Mouse (Mus musculus) embryo, embryonic 10.5 days (tissue): ENCODE measurements around the gene Grm1.

ENCODE experiments used
- DNase-seq: peaks from one replicate; pipeline ENCODE4 v3.0.0-alpha.2; 2015; ENCODE audit warnings: low spot score

Gene Grm1

DNA sequence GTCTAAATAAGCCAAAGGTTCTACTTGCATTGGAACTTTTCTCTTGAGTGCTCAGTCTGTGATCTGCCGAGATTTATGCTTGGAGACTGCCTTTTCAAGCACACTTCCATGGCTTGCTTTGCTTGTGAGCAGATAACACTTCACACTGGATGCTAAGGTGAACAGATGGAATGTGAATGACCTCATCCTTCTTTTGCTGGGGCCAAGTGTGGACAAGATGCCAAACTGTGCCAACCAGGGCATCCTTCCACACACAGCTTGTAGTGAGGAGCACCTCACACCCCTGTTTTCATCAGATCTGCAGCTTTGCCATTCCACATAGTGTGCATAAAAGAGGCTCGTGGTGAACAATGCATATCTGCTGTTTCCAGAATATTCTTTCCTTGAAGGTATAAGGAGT, 371.3 kb downstream of the Grm1 start:
- no peak for DNase-seq

DNA sequence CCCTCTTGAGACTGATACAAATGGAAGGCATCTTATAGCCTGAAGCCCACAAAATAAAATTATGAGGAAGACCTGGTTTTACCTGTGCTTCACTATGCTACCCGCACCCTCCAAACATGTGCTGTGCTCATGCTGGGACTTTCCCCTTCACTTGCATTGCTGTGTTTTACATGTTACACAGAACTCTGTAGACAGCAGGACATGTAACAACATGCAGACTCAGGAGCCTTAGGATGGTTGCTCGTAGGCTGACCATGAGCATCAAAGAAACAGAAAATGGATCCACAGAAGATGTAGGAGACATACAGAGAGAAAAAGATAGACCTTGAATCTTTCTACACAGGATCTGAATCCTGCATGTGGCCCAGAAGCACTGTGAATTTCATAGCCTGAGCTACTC, 371.8 kb downstream of the Grm1 start:
- no peak for DNase-seq

DNA sequence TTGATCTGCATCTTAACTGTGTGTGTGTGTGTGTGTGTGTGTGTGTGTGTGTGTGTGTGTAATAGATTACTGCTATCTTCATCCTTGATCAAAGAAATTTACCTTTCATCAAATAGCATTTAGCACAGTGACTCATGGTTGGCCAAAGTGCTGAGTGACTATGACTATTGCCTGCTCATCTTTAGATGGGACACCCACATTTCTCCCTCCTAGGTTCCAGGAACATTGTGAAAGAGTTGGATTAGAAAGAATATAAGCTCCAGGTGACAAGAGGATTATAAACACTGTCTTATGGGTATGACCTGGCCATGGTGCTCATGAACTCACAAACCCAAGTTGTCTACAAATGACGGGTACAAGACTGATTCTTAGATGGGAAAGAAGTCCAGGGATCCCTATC, 374.1 kb downstream of the Grm1 start:
- no peak for DNase-seq

DNA sequence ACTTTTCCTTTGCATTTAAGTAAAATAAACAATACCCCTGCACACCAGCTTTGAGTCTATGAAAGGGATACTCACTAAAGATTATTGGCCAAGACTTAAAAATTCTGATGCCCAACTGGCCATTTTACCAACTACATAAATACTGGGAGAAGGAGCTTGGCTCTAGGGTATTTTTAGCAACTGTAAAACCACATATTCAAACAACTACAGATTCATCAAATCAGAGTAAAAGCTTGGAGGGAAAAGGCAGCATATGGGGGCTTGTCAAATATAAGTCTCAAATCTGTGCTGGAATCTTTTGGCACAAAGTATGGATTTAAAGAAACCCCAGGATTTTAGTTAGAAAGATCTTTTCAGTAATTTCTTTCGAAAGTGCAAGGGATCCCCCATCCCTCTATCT, 380.8 kb downstream of the Grm1 start:
- DNase-seq, result no peak

DNA sequence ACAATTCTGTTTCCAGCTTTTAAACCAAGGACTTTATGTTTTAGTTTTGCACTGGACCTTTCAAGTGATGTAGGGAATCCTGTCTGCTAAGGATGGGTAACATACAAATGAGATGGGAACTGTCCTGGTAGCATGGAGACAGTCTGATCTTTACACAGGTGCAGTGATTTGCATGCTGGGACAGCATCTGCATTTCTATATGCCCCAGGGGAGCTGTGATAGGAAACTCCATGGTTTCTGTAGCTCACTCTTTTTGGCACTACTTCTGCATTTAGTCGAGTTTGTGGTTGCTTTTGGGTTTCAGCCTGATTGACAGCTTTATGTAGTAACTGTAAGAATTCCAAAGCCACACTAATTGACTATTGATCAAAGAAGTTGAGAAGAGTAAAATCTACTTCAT, 381.3 kb downstream of the Grm1 start:
- no peak for DNase-seq

DNA sequence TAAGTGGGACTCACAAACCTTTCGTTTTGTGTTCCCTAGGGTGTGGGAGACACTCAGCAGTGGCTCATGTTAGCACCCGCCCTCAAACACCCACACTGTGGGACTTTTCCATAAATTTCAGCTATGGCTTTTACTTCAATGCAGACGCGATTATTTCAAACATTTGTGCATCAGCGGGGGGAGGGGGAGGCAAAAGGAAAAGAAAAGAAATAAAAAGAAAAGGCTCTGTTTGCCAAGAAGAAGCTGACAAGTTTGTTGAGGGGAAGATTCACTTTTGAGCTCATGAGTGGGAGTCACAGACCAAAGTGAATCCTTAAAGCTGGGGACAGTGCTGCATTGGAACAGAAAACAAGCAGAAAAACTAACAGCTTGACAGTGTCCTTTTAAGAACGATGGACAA, 384.7 kb downstream of the Grm1 start:
- no peak for DNase-seq

DNA sequence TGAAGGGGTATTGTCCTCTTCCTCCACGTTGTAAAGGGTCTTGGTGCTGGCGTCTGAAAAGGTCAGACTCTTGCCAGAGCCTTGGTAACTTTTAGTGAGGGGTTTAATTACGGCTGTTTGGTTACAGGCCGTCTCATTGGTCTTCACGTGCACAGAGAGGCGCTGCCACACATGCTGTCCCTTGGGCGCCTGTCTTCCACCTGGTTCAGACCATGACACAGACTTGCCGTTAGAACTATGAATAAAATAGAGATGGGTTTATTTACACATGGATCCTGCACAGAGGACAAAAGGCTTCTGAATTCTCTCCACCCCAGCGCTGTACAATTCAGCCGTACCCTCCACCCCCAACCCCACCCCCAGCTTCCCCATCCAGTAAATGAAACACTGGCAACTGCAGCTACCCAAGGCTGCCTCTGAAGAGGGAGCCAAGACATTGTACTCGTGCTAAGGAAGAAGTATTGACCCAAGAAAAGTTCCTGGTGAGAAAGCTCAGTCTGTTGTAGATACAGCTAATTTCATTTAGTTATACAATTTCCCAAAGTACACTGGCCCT, 392.4 kb downstream of the Grm1 start:
- peak; percentile 2 for DNase-seq

DNA sequence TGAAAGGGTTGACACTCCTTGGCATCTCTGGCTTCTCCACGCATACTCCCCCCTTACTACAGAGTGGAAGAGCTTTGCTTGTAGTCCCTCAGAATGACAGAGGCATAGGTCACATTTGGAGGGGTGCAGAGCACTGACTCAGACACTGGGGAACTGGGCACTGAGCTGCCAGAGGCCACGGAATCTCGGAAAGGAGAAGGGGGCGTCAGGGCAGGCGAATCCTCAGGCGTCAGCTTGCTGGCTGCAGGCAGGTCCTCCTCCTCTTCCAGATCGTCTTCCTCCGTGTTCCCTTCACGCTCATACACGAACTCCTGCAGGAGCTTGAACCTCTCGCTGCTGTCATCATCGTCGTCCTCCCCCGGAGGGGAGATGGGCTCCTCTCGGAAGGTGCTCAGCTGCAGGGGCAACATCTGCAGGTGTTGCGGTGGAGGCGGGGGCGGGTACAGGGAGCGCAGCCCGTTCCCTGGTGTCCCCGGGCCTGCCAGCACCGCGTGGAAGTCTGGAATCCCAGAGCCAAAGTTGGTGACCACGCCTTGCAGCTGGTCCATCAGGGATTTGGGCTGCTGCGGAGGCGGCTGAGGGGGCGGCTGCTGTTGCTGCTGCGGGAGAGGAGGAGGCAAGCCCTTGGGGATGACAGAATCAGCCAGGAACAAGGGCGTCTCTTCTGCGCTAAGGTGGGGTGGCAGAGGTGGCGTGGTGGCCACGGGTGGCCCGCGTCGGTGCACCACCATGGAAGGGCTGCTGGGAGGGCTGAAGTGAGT, 393.1 kb downstream of the Grm1 start:
- DNase-seq, result peak; percentile 15

DNA sequence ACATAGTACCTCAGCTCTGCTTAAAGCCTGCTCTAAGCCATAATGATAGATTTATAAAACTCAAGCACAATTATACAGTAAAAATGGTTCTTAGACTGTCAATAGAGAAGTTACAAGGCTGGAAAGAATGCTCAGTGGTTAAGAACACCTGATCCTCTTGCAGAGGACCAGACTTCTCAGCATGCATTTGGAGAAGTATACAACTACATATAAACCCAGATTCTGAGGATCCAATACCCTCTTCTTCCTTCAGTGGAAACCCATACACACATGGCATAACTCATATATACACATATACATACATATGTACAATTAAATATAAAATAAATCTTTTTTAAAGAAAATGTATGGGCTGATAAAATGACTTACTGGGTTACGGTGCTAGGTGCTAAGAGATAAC, 401.1 kb downstream of the Grm1 start, which contains the start of gene Gm10944:
Gm10944 (plus strand) TSS at position 301 of the 400 bp plus-strand sequence.
- DNase-seq, result no peak

DNA sequence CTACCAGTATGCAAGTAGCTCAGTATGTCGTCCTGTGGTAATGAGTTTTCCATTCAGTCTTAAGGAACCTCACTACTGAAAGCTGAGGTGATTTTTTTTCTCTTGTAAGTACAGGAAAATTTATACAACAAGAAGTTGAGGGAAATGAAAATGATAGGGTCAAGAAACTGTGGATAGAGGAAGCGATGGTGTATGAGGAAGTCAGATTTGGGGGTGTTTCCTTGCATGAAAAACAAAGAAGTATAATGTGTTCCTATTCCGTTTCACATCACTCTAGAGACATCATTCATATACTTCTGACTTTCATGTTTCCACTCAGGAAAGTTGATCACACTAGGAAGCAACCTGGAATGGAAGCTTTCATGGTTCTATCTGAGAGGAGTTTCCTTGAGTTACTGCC, 422.2 kb downstream of the Grm1 start:
- DNase-seq, result no peak

DNA sequence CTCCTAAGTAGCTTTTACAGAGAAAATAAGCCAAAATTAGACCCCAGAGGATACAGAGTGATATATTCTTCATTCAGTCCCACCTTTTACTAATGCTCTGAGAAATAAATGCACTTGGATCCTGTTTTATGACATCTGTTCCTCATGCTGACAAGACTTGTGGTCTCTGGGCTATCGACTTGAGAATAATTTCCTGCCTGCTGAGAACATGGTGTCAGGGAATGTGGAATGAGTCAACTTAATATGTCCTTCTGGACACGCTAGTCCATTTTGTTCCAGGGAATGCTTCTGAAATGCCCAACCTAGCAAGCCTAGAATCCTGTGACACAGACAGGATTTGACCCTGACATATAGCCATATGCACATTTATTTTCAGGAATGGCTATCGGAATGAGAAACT, 423.0 kb downstream of the Grm1 start:
- no peak for DNase-seq

DNA sequence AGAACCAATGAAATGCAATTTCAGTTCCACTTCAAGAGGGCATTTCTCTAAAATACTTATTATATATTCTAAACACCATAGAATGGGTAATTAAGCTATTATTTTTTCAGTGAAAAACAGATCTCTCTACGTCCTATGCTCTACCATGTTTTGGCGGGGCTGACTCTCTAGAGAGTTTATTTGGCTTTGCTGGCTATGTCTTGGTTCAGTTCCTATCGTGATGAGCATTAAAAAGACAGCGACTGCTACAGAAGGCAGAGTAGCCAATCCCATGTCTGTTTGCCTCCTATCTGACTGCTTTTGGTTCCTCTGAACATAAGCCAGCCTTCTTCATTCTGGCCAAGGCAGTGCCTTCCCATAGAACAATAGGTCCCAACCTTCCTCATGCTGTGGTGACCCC, 425.5 kb downstream of the Grm1 start:
- no peak for DNase-seq

DNA sequence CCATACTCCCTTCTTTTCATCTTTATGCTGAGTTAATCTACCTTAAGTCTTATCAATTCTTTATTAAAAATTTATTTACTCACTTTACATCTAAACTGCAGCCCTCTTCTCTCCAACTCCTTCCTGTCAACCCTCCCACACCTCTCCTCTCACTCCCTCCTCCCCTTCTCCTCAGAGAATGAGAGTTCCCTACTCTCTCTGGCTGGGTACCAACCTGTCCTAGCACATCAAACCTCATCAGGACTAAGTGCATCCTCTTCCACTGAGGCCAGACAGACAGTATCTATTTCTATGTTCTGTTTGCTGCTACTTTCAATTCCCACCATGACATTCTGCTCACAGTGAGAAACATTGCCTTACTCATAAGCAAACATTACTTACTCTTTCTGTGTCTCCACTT, 426.2 kb downstream of the Grm1 start:
- no peak for DNase-seq
